Mouse (Mus musculus): ENCODE measurements at regions not wholly inside any gene's neighbourhood (a gene's known extent, or its start where the extent isn't known, plus 50 kb on each side); places are given as distances from the start of the nearest gene placed in this dataset.

DNA sequence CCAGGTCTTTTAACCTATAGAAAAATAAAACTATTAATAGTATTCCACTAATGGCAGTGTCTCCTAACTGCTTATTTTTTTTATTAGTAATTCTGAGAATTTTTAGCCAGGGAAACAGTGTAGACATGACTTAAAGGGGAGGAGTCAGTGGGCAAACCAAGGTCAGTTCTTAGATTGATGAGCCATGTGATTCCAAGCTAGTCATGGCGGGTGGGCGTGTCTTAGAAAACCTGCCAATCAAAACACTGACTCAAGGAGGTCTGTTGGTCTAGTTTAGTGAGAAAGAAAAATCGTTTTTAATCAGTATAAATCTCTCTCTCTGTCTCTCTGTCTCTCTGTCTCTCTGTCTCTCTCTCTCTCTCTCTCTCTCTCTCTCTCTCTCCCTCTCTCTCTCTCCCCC lies 225.3 kb upstream of the Gcfc2 start:
- TF ChIP-seq POLR2A (IDR thresholded peaks at IDR 0.05; ENCODE audit: low read depth, low read length) (no peak), CTCF (conservative IDR thresholded peaks at IDR 0.05 in 1 of 2, IDR thresholded peaks at IDR 0.05 in 1 of 2; ENCODE audit: low read depth in 2 of 2, low read length in 2 of 2) (no peak), ZKSCAN1 (IDR thresholded peaks at IDR 0.05; ENCODE audit: borderline replicate concordance, low read depth, low read length) (no peak), EP300 (IDR thresholded peaks at IDR 0.05; ENCODE audit: low read length) (no peak), MAX (IDR thresholded peaks at IDR 0.05; ENCODE audit: low read length) (no peak), CHD2 (IDR thresholded peaks at IDR 0.05; ENCODE audit: low read length) (no peak), JUND (conservative IDR thresholded peaks at IDR 0.05; ENCODE audit: low read depth, low read length) (no peak), RAD21 (IDR thresholded peaks at IDR 0.05; ENCODE audit: low read depth, low read length) (no peak), GABPA (IDR thresholded peaks at IDR 0.05; ENCODE audit: insufficient replicate concordance, low read depth, low read length) (no peak), NRF1 (IDR thresholded peaks at IDR 0.05; ENCODE audit: low read depth, low read length) (no peak), TCF12 (IDR thresholded peaks at IDR 0.05; ENCODE audit: low read depth, low read length) (no peak), POLR2AphosphoS2 (IDR thresholded peaks at IDR 0.05; ENCODE audit: low read depth, low read length) (no peak), USF1 (IDR thresholded peaks at IDR 0.05; ENCODE audit: low read depth, low read length) (no peak)

All from CH12.LX (cell line).